ENCODE assay signal across 14 mouse cellular contexts in genomic region chr11:20328771-20329170, GRCm38 (mm10).
"Had no signal": no experiment of that assay in that cellular context is flagged by ENCODE, and none has a peak within 500 bp of the region (broad histone marks: within the 10 kb centered on the region; RNA-seq: fewer than 3 reads in every experiment).

No protein-coding gene starts in this region.

- H3K36me3 ChIP-seq: limb, embryonic 13.5 days; midbrain, embryonic 15.5 days; neural tube, embryonic 12.5 days had no signal

- ATAC-seq: midbrain, embryonic 15.5 days had no signal

- H3K4me3 ChIP-seq: limb, embryonic 13.5 days; midbrain, embryonic 15.5 days; neural tube, embryonic 12.5 days had no signal

- H3K27ac ChIP-seq: limb, embryonic 13.5 days; midbrain, embryonic 15.5 days; neural tube, embryonic 12.5 days had no signal

- H3K9ac ChIP-seq: limb, embryonic 13.5 days; lung, embryonic 14.5 days; midbrain, embryonic 15.5 days; neural tube, embryonic 12.5 days had no signal

- DNase-seq: kidney, adult 18-20 months; kidney, postnatal 10 days; left cerebral cortex, postnatal 4 days; lung, embryonic 14.5 days; lung, postnatal 10 days; lung, postnatal 4 days; retina, postnatal 1 day; right cerebral cortex, postnatal 4 days; spleen, adult 18-20 months; thymus, adult 2 months; thymus, postnatal 36 days had no signal

- H3K27me3 ChIP-seq: limb, embryonic 13.5 days; midbrain, embryonic 15.5 days; neural tube, embryonic 12.5 days had no signal

- H3K4me2 ChIP-seq: limb, embryonic 13.5 days; lung, embryonic 14.5 days; midbrain, embryonic 15.5 days; neural tube, embryonic 12.5 days had no signal

- H3K9me3 ChIP-seq: limb, embryonic 13.5 days; midbrain, embryonic 15.5 days; neural tube, embryonic 12.5 days had no signal
